Mouse (Mus musculus): ENCODE data around the gene Dcdc2b.
A peak's percentile ranks its signal among the peaks of the same experiment; 100 is the strongest.

Gene Dcdc2b

DNA sequence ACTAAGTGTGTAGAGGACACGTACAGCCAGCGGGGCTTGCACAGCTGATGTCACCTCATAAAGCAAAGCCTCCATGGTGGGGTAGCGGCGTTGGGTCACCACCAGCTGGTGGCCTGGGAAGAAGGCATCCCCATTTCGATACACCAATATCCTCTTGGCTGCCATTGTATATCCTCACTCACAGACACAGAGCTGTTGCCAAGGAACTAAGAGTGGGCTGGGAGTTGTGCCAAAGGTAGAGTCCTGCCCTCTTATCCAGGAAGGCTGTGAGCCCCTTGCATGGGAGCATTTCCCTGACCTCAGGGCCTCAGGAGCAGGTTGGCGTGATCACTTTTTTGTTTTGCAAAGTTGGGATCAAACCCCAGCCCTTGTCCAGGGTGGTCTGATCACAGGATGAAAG is at the start of gene Dcdc2b:
Gene Dcdc2b (minus strand): TSS at position 165 of the 400 bp plus-strand sequence.
- DNase-seq (ENCODE audit: low spot score in 2 of 2): no peak

DNA sequence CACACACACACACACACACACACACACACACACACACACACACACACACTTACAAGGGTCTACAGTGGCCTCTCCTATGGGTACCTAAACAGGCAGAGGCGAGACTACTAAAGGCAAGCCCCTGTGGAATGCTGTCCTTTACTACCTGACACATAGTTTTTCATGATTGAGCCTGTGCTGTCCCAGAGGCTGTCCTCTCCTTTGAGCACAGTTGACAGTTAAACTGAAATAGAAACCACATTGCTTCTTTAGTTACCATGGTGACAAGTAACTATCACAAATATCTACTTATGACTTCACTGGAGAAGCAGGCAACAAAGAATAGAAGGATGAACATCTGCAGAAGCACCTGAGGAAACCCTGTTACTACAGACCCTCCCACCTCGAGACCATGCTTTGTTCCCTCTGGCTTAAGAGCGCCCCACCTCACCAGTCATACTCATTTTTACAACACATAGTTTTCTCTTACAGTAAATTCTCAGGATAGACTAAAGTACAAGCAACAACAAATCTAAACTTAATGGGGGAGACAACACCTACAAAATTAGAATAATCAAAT is 48.3 kb upstream of the Dcdc2b start:
- DNase-seq (ENCODE audit: low spot score in 2 of 2): no peak

DNA sequence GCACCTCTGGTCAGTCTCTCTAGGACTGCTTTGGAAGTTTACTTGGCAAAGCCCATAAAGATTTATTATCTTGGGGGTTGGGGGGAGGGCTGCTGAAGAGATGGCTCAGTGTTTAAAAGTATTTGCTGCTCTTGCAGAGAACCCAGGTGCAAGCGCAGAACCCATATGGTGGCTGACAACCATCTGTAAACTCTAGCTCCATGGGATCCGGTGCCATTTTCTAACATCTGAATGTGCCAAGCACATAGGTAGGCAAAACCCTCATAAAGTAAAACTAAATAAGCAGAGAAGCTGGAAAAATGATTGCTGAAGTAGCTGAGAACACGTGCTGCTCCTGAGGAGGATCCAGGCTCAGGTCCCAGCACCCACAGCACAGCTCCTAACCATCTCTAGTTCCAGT is 47.5 kb upstream of the Dcdc2b start:
- DNase-seq (ENCODE audit: low spot score in 2 of 2): peak in 1 of 2 experiments; percentile 37

DNA sequence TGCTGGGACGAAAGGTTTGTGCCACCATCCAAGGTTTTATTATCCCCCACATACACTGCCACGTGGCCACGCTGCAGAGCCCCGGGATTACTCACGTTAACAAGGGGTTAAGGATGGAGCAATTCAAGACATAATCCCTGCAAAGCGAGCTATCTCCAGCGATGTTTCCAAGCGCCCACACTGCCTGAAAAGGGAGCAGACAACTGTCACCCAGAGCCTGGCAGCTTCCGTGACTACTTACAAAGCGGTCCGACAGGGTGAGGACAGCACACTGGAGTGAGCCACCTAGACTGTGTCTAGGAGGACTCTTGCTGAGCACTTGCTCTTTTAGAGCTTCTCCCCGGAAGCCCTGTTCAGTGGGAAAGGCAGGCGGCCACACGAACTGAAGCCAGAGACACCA is 40.7 kb upstream of the Dcdc2b start:
- no peak for DNase-seq (ENCODE audit: low spot score in 2 of 2)

DNA sequence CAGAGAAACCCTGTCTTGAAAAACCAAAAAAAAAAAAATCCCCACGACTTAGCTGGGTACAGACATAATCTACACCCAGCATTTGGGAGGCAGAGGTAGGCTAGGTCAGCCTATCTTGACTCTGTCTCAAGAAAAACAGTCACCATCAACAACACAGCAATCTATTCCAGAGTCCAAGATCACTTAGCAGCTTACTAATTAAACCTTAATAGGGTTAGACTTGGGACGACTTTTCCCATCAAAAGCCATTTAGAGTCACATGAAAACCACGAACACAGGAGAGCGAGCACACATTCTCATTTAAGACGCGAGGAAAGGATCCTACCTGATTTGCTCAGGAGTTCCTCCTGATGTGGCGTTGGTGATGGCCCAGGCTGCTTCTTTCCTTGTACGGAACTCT is 36.3 kb upstream of the Dcdc2b start:
- DNase-seq (ENCODE audit: low spot score in 2 of 2): no peak

DNA sequence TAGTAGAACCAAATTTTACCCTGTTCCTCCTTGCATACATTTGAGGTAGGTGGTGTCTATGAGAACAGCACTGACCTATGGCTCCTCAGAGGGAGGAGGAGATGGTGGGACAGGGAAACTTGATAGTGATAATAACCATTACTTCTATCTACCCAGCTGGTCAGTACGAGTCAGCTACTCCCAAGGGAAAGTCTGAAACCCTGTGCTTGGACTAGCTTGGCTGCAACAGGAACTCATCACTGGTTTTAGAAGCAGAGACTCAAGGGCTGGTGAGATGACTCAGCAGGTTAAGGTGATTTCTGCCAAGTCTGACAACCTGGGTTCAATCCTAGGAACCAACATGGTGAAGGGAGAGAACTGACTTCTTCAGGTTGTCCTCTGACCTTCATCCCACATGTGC is 34.6 kb upstream of the Dcdc2b start:
- no peak for DNase-seq (ENCODE audit: low spot score in 2 of 2)

DNA sequence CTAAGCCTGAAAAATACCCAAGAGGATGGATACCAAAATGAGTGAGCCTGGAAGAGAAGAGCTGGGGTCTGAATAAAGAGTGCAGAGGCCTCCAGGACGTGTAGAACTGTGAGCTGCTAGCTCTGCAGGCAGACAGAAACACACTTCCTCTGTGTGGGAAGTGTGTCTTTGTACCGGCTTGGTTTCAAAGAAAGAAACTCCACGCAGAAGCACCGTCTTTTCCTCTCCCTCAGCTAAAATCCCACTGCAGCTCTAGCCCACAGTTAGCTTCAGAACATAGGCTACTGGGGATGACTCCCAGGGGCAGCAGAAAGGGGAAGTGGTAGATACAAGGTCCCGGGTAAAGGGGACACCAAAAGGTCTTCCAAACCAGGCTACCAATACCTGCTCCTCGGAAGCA is 31.1 kb upstream of the Dcdc2b start:
- DNase-seq (ENCODE audit: low spot score in 2 of 2): no peak

DNA sequence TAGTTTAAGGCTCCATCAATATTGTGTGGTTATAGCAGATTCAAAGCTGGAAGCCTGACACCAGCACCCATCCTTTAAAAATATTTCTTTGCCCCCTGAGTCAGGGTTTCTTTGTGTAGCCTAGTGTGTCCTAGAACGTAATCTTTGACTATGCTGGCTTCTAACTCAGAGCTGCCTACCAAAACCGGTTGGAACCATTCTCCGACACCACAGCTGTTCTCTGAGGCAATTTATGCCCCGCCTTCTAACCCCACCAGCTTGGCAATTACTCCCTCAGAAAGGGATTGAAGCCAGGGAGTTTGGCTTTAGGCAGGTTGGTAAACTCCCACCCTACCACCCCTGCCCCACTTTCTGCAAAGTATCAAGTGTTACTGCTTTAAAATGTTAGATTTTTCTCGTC is 27.7 kb upstream of the Dcdc2b start:
- no peak for DNase-seq (ENCODE audit: low spot score in 2 of 2)

DNA sequence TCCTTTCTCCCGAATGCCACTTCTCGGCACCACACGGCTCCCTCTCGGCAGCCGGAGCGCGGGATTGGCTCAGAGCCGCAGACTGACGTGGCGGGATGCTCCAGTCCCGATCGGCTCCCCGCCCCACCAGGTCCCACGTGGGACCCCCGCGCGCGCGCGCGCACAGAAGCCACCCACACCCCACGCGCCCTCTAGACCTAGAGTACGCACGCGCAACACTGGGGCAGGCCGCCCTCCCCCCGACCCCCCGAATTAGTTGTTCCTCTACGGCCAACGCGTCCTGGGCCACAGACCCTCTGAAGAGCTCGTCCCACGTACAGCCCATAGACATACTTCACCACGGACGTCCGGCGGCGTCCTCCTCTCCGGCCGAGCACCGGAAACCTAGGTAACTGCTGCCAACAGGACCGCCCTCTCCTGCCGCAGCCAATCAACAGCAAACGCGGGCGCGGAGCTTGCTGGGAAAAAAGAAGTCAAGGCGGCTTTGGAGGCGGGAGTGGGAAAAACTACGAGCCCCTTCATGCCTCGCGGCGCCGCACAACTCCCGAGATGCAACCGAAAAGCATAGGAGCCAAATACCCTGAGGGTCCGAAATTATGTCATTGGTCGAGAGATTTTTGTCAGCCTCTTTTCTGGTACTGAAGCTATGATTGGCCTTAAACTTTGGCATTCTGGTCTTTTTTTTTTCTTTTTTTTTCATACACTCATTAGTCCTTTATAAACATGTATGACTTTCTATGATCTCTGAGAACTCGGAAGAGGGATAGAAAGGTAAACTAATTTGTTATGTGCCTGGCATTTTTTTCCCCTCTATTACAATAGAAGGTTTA is 26.8 kb upstream of the Dcdc2b start, which contains the start of gene Txlna:
Gene Txlna (minus strand): TSS at position 428 of the 830 bp plus-strand sequence.
- DNase-seq (ENCODE audit: low spot score in 2 of 2): peak; percentile 97

DNA sequence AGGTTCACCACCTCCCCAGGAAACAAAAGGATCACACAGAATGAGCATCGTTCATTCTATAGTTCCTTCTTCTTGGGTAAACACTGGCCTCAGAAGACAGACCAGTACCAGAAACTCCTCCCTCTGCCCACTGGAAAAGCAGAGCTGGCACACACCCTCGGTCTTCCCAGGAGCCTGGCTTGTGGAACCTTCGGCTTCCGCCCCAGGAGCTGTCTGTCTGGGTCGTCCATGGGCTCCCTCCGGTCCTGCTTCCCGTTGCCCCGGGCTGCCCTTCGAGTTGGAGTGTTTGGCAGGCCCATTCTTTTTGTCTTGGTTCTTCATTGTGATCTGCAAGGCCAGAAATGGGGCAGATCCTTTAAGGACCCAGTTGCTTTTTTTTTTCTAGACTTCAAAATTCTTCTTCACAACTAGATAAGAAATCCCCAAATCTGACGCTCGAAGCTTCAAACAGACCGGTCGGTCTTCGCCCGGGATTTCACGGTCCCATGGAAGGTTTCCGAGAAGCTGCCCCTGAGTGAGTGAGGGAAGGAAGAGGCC is 26.1 kb upstream of the Dcdc2b start:
- DNase-seq (ENCODE audit: low spot score in 2 of 2): no peak

DNA sequence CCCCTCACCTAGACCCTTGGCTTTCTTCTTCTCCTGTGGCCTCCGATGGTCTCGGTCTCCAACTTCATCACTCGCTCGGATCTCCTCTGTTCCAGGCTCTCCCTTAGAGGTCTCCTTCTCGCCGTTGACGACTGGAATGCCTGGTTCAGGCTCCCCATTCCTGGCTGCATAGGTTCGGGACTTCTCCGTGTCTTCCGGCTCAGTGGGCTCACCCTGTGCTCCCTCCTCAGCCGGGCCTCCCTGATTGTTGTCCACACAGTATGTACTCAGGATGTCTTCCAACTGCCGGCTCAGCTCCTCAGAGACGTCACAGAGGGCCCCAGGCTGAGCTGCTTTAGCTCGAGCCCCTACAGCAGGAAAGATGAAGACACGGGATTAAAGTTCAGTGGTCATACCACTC is 25.2 kb upstream of the Dcdc2b start:
- DNase-seq (ENCODE audit: low spot score in 2 of 2): no peak

DNA sequence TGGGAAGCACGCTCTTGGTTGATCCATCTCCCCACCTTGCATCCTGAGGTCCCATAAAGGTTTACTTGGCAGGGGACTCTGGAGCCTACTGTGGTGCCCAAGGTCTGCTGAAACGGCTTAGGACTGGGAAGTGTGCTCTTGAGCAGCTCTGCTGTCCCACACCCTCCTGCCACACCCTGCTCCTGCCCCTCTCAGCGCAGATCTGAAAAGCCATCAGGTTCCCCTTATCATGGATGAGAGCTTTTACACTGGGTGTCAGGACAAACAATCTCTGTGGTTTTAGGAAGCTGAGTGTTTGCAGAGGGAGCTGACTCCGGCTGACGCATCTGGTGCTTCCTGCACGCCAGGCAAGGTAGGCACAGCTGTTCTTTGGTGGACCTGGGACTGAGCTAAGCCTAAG is 19.8 kb upstream of the Dcdc2b start:
- DNase-seq (ENCODE audit: low spot score in 2 of 2): no peak

DNA sequence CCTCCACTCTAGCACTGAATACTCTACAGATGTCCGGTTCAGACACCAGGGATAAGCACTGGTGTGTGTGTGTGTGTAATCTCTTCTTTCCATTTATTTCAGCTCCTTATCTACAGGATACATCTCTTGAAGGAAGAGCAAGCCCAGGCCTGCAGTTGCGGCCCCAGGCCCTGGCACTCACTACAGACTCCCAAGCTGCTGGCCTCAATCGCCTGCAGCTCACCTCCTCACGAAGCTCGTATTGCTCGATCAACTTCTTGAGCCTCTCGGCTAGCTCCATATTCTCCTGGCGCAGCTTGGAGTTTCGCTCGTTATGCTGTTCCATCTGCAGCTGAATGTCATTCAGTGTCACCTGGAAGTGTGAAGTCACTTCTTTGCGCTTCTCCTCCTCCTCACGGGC is 17.8 kb upstream of the Dcdc2b start:
- no peak for DNase-seq (ENCODE audit: low spot score in 2 of 2)

DNA sequence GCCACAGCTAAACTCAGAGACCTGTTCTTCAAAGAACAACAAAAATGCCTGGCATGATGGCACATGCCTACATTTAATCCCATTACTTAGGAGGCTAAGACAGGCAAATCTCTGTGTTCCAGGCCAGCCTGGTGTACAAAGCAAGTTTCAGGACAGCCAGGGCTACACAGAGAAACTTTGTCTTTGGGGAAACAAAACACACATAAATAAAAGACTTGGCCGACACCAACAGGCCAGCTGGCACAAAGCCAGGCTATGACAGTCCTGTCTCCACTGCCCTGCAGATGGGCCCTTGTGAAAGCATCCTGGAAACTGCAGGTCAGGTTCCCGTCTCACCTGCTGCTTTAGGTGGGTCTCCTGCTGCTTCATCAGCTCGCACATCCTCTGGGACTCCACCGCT is 16.9 kb upstream of the Dcdc2b start:
- no peak for DNase-seq (ENCODE audit: low spot score in 2 of 2)

DNA sequence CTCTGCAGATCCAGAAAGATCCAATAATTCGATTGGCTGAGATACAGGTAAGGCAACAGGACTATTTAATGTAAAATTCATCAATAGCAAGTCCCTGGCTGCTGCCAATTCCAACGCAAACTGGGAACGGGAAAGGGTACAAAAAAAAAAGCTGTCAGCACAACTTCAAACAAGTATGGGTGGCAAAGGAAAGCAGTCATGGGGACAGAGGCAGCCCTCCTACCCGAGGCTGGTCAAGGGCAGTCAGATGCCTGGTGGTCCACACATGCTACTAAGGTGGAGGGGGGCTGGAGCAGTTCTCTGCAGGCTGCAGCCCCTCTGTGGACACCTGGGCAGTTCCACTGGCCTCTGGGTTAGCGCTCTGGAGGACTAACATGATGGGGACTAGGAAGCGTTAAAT is 12.0 kb upstream of the Dcdc2b start:
- no peak for DNase-seq (ENCODE audit: low spot score in 2 of 2)

DNA sequence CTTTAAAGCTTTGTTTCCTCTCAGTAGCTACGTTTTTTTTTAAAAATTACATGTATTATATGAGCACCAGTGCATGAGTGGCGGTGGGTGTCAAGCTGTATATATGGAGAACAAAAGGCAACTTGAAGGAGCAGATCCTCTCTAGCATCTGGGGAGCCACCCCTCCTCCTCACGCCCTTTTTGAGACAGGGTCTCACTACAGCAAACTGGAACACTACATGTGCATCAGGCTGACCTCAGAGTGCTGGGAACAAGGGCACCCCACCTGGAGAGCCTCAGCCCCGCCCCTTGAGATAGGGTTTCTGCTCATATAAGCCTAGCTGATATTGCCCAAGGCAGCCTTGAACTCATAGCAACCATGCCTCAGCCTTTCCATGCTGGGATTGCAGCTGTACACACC is 11.4 kb upstream of the Dcdc2b start:
- DNase-seq (ENCODE audit: low spot score in 2 of 2): no peak

DNA sequence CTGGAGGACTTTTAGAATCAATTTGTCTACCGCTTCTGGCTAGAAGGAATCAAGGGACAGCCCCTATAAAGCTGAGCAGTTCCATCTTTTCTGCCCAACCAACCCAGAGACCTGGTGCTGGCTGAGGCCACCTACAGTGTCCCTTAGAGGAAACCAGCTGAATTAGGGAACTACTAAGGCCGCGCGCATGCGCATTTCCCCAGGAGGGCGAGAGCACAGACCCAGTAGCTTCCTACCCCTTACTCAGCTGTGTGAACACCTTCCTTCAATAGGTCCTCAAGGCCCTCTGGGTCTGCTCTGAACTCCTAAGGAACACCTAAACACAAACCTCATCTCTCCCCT is 10.9 kb upstream of the Dcdc2b start:
- DNase-seq (ENCODE audit: low spot score in 2 of 2): peak; percentile 56 to 67

DNA sequence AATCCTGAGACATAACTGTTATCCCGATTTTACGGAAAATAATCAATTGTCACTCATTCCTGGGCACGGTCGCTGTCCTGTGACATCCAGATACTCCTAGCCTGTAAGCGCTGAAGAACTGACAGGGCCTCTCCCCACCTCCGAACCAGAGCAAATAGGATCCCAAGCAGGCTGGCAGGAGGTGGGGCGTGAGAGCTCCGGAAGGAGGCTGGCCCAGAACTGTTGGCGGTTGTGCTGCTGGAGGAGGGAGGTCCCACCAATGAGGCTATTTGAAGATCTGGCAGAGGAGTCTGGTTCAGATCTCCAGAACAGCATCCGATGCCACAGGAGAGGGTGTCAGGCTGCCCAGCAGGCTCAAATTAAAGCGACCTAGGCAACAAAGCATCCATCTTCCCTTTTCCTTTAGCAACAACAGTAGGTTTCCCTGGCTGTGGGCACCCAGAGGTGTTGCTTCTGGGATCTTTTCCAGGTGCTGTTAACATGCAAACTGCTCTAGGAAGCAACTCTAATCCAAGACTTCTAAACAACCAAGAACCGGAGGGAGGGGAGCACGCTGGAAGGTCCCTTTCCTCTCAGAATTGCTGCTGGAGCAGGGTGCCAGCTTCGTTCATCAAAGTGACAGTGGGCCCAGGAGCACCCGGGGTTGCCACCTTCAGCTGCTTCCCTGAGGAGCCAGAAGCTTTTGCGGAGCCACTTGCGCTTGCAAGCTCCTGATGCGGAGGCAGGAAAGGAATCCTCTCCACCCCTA is 10.4 kb upstream of the Dcdc2b start:
- peak; percentile 86 to 94 for DNase-seq (ENCODE audit: low spot score in 2 of 2)

DNA sequence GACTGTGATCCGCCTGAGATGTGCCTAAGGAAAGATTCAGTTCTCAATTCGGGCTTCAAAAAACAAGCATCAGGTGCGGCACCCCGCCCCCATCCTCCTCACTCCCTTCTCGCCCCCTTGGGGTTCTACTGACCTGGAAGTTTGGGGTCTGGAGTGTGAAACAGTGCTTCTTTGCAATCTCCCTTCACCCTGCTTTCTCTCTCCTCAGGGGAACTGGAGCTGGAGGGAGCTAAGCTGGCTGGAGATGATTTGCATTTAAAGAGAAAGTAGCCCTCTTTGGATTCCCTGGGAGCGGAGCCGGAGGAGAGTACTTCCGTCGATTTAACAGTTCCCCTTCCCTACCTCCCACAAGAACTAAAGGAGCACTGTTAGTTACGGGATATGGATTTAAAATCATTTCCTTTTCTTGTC is 9.6 kb upstream of the Dcdc2b start, which contains the start of gene Ccdc28b:
Gene Ccdc28b (minus strand): TSS at position 267 of the 411 bp plus-strand sequence.
- peak in 1 of 2 experiments; percentile 65 for DNase-seq (ENCODE audit: low spot score in 2 of 2)

DNA sequence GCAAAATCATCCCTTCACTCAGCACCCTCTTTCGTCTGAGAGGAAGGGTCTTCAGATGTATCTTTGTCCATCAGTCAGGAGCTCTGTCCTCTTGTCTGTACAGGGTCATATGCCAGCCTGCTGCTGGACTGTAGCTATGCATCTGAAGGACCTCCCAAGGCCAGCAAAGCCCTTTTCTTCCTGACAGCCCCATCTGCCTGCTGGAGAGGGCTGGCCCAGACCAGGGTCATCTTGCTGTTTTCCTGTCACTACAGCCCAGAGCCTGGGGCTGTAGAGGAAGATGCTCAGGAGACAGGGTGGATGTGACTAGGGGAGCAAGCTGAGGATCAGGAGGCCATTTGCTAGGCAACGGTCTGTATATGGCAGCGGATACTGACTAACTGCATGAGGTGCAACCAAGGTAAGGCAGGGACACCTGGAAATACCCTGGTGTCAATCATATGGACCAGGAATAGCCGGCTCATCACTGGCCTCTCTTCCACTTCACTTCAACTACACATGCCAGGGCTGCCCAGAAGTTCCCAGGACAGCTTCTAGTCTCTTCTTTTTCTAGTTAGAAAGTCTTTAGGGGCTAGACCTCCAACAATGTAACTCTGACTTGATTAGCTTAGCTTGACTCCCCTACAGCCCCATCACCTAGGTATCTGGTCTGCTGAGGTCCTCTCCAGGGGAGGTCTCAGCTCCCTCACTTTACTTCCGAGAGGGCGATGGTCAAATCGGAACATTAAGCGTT is 8.9 kb upstream of the Dcdc2b start:
- no peak for DNase-seq (ENCODE audit: low spot score in 2 of 2)

DNA sequence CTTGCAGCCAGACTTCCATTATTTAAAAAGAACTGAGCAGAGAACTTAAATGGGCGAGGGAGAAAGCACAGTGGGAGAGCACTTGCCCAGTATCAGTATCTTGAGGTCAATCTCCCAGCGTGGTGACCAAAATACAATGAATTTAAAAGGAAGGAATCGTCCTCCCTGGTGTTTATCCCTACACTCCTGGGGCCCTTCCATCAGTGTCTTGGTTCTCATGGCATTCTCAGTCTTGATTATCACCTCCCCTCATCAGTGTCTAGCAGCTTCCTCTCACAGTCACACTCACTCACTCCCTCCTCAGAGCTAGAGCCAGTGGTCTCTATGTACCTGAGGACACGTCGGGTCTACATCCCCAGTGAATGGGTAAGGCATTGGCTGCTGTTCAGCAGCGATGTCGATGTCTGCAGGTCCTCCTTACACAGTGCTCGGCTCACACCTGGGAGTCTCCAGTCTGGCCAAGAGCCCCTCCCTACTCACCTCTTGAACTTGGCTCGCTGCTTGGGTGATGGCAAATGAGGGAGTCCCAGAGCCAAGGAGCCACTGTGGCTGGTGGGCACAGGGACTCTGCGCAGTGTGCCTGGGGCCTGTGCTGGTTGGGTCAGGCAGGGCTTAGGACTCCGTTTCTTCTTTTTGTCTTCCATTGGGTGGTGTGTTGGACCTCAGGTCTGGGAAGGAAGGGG is 8.2 kb upstream of the Dcdc2b start:
- no peak for DNase-seq (ENCODE audit: low spot score in 2 of 2)

Data from right cerebral cortex, postnatal 36 days (tissue).